Mouse (Mus musculus): Measurements from ENCODE around the gene Ntrk3. TPM values are rescaled to one million over a fixed set of nuclear protein-coding genes. Genes with fewer than 3 reads are reported as not detected.

Ntrk3 gene
- polyA plus RNA-seq, 1 experiment from 2014 or later = 3.8 TPM

DNA sequence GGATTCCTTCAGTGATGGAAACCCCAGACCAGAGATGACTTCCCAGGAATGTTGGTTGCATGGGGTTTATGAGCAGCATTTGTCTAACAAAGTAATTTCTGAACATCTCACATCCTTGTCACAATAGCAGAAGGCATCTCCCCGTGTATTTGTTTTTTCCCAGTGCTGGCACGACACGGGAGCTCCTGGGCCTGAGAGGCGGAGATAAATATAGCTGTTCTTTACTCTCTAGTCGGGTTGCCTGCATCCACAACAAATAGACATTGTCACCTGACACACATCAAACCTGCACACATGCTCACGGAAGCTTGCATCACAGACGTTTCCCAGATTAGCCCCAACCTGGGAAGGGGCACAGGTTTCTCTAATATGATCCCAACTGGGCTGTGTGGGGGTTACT, 30.1 kb downstream of the Ntrk3 start:
- Histone ChIP-seq H3K27ac (no peak overlapping the region), H3K4me1 (no peaks in the 10 kb centered on the region), H3K9me3 (no peaks in the 10 kb centered on the region), H3K27me3 (ENCODE audit: poor library complexity, severe bottlenecking) (no peaks in the 10 kb centered on the region), H3K4me3 (no peak overlapping the region), H3K36me3 (replicated peaks) (no peaks in the 10 kb centered on the region)
- 81% methylated on average over 7 of the region's 7 CpGs for WGBS
- DNase-seq (ENCODE audit: extremely low spot score, low spot score) = no peak

DNA sequence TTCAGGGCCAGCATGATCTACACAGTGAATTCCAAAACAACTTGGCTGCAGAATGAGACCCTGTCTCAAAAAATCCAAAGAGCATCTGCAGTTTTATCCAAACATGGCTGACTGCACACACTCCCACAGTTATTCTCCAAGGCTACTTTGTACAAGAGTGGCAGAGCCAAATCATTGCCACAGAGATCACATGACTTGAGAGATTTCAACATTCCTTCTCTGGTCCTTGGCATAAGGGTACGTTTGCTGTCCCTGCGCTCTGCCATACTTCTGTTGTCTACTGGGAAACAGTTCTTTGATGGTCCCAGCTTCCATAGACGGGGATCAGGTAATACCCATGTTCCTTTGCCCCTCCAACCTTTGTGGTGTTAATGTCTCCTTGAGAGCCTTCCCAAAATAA, 30.7 kb downstream of the Ntrk3 start:
- Histone ChIP-seq H3K4me3 (no peak overlapping the region), H3K9me3 (no peaks in the 10 kb centered on the region), H3K27me3 (ENCODE audit: poor library complexity, severe bottlenecking) (no peaks in the 10 kb centered on the region), H3K27ac (no peak overlapping the region), H3K4me1 (no peaks in the 10 kb centered on the region), H3K36me3 (replicated peaks) (no peaks in the 10 kb centered on the region)
- DNase-seq (ENCODE audit: extremely low spot score, low spot score) = no peak
- 78% methylated on average over 3 of the region's 3 CpGs for WGBS

DNA sequence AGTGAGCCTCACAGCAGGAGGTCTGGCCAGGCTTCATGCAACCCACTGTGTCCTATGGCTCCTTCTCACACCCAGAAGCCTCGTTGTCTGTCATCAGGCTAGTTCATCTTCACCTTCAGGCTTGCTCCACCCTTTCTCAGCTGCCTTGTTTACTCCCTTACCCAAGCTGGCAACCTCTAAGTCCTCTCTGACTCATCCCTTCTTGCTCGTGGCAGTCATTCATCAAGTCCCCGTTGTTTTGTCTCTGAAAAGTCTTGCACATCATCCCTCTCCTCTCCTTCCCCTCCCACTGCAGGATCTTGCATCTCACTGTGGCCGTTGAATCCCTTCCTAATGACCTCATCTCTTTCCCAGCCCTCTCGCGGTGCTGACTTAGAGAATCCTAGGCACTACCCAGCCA, 35.1 kb downstream of the Ntrk3 start:
- Histone ChIP-seq H3K9me3 (no peaks in the 10 kb centered on the region), H3K27me3 (ENCODE audit: poor library complexity, severe bottlenecking) (no peaks in the 10 kb centered on the region), H3K36me3 (replicated peaks) (no peaks in the 10 kb centered on the region), H3K4me3 (no peak overlapping the region), H3K27ac (no peak overlapping the region), H3K4me1 (no peaks in the 10 kb centered on the region)
- no peak for DNase-seq (ENCODE audit: extremely low spot score, low spot score)
- WGBS = 79% methylated on average over 6 of the region's 6 CpGs

DNA sequence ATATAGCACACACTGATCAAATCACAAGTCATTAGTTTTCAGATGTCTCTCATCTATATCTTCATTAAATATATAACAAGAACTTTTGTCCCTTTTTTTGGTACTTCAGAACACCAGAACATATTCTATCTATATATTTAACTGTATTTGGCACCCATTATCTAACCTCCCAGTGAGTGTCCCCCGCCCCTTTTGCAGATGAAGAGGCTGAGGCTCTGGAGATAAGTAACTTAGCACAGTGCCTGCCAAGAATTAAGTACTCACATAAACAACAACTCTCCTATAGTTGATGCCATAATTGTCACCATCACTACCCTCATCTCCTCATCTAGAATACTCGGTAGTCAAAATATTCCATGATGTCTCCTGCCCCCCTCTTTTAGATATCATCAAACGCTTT, 42.6 kb downstream of the Ntrk3 start:
- Histone ChIP-seq H3K36me3 (replicated peaks) (no peaks in the 10 kb centered on the region), H3K9me3 (no peaks in the 10 kb centered on the region), H3K27me3 (ENCODE audit: poor library complexity, severe bottlenecking) (no peaks in the 10 kb centered on the region), H3K27ac (no peak overlapping the region), H3K4me3 (no peak overlapping the region), H3K4me1 (no peaks in the 10 kb centered on the region)
- 92% methylated on average over 3 of the region's 3 CpGs for WGBS
- DNase-seq (ENCODE audit: extremely low spot score, low spot score) = no peak

GRCm38 (mm10) chr7:78693148-78693547, 44.7 kb downstream of the Ntrk3 start:
- no peak for DNase-seq (ENCODE audit: extremely low spot score, low spot score)
- Histone ChIP-seq H3K36me3 (replicated peaks) (no peaks in the 10 kb centered on the region), H3K27me3 (ENCODE audit: poor library complexity, severe bottlenecking) (no peaks in the 10 kb centered on the region), H3K4me3 (no peak overlapping the region), H3K27ac (no peak overlapping the region), H3K9me3 (no peaks in the 10 kb centered on the region), H3K4me1 (no peaks in the 10 kb centered on the region)
- WGBS = 74% methylated on average over 1 of the region's 1 CpGs

DNA sequence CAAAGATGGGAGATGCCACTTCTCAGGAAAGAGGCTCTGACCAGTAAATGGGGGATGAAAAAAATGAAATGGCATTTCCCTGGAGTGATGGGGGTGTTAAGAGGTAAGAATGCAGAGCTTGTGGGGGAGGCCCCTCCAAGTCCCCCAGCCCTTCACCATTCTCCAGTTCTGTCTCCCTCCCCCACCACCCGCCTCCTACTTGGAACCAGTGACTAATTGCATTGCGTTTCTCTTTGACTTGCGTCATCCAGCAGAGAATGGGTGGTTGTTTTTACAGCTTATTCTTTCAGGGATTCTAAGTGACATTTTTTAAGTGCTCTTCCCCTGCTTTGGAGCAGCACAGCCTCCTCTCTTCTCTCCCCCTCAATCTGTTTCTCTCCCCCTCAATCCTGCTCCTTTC, 46.9 kb downstream of the Ntrk3 start:
- no peak for DNase-seq (ENCODE audit: extremely low spot score, low spot score)
- no peak overlapping the region for H3K4me3 ChIP-seq
- H3K27ac ChIP-seq = no peak overlapping the region
- no peaks in the 10 kb centered on the region for H3K4me1 ChIP-seq
- H3K36me3 ChIP-seq (replicated peaks) = no peaks in the 10 kb centered on the region
- no peaks in the 10 kb centered on the region for H3K27me3 ChIP-seq (ENCODE audit: poor library complexity, severe bottlenecking)
- no peaks in the 10 kb centered on the region for H3K9me3 ChIP-seq
- 55% methylated on average over 3 of the region's 3 CpGs for WGBS

- Histone ChIP-seq H3K36me3 (replicated peaks) (no peaks in the 10 kb centered on the region), H3K27ac (no peak overlapping the region), H3K4me1 (no peaks in the 10 kb centered on the region), H3K9me3 (no peaks in the 10 kb centered on the region), H3K27me3 (ENCODE audit: poor library complexity, severe bottlenecking) (no peaks in the 10 kb centered on the region), H3K4me3 (no peak overlapping the region)
- DNase-seq (ENCODE audit: extremely low spot score, low spot score) = no peak
- 80% methylated on average over 6 of the region's 6 CpGs for WGBS
Measured at GRCm38 (mm10) chr7:78684943-78685342, 52.9 kb downstream of the Ntrk3 start.

DNA sequence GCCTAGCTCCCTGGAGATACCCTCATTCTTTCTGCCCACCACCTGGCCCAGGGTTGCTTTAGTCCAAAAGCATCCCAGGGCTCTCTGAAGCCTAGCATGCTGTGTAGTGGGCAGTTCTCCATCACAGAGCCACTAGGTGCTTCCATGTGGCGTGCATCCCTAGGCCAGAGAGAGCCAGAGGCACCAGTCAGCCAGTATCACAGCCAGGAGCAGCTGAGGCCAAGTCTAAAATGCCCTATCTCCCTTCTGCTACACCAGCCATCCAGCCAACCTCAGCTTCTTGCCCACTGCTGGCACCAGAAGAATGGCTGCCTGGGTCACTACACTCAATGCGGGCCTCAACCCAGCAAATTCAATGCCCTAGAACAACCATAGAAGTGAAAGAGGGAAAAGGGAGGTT, 56.9 kb downstream of the Ntrk3 start:
- no peak for DNase-seq (ENCODE audit: extremely low spot score, low spot score)

GRCm38 (mm10) chr7:78669407-78669806, 68.4 kb downstream of the Ntrk3 start:
- DNase-seq (ENCODE audit: extremely low spot score, low spot score) = no peak
- 93% methylated on average over 16 of the region's 16 CpGs for WGBS
- no peak overlapping the region for H3K27ac ChIP-seq
- no peaks in the 10 kb centered on the region for H3K36me3 ChIP-seq (replicated peaks)
- no peak overlapping the region for H3K4me3 ChIP-seq
- no peaks in the 10 kb centered on the region for H3K4me1 ChIP-seq
- H3K27me3 ChIP-seq (ENCODE audit: poor library complexity, severe bottlenecking) = no peaks in the 10 kb centered on the region
- no peaks in the 10 kb centered on the region for H3K9me3 ChIP-seq

More for the DNA sequence above, 56.9 kb downstream of the Ntrk3 start:
- H3K36me3 ChIP-seq (replicated peaks) = no peaks in the 10 kb centered on the region
- WGBS = 88% methylated on average over 2 of the region's 2 CpGs
- H3K27ac ChIP-seq = no peak overlapping the region
- no peaks in the 10 kb centered on the region for H3K9me3 ChIP-seq
- no peak overlapping the region for H3K4me3 ChIP-seq
- no peaks in the 10 kb centered on the region for H3K4me1 ChIP-seq
- no peaks in the 10 kb centered on the region for H3K27me3 ChIP-seq (ENCODE audit: poor library complexity, severe bottlenecking)

GRCm38 (mm10) chr7:78668916-78669315, 68.9 kb downstream of the Ntrk3 start:
- WGBS = 95% methylated on average over 6 of the region's 6 CpGs
- Histone ChIP-seq H3K36me3 (replicated peaks) (no peaks in the 10 kb centered on the region), H3K27ac (no peak overlapping the region), H3K27me3 (ENCODE audit: poor library complexity, severe bottlenecking) (no peaks in the 10 kb centered on the region), H3K4me3 (no peak overlapping the region), H3K9me3 (no peaks in the 10 kb centered on the region), H3K4me1 (no peaks in the 10 kb centered on the region)
- no peak for DNase-seq (ENCODE audit: extremely low spot score, low spot score)

GRCm38 (mm10) chr7:78668003-78668635, 69.7 kb downstream of the Ntrk3 start:
- DNase-seq (ENCODE audit: extremely low spot score, low spot score) = no peak
- WGBS = 91% methylated on average over 6 of the region's 6 CpGs
- Histone ChIP-seq H3K9me3 (no peaks in the 10 kb centered on the region), H3K4me3 (no peak overlapping the region), H3K36me3 (replicated peaks) (no peaks in the 10 kb centered on the region), H3K4me1 (no peaks in the 10 kb centered on the region), H3K27ac (no peak overlapping the region), H3K27me3 (ENCODE audit: poor library complexity, severe bottlenecking) (no peaks in the 10 kb centered on the region)

DNA sequence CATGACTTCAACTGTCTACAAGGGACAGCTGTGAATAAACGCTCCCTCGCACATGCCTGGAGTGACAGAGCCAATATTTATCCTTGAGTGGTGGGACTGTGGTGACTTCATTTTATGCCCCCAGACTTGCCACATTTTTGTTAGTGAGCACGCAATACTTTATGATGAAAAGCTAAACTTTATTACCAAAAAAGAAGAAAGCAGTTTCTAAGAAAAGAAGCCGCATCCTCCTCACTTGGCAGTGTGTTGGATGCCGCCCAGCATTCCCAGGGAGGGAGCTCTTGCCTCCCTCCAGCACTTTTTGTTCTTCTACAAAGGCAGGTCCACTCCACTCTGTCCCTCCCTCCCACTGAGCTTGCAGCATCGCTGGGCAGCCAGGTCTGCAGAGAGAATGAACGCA, 77.0 kb downstream of the Ntrk3 start:
- Histone ChIP-seq H3K36me3 (replicated peaks) (no peaks in the 10 kb centered on the region), H3K4me3 (no peak overlapping the region), H3K4me1 (peaks cover 8% of the 10 kb centered on the region; the same call in 1 of the 2 replicates), H3K27me3 (ENCODE audit: poor library complexity, severe bottlenecking) (no peaks in the 10 kb centered on the region), H3K9me3 (no peaks in the 10 kb centered on the region), H3K27ac (no peak overlapping the region)
- 64% methylated on average over 7 of the region's 7 CpGs for WGBS
- no peak for DNase-seq (ENCODE audit: extremely low spot score, low spot score)

DNA sequence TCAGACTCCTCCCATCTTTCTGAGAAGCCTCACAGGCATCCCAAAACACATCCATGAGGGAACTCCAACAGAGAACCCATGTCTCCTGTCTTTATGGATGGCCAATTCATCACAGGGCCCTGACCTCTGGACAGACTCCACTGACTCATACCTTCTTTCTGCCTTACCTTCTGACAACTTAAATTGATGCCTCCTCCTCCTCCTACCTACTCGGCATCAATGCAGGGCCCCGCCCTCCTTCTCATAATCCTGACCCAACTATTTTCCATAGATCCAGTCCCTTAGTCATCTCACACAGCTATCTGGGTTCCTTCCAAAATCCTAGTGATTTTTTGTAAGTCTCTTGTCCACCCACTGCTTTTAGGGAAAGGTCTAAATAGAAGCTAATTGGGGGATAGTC, 78.0 kb downstream of the Ntrk3 start:
- no peaks in the 10 kb centered on the region for H3K27me3 ChIP-seq (ENCODE audit: poor library complexity, severe bottlenecking)
- no peaks in the 10 kb centered on the region for H3K36me3 ChIP-seq (replicated peaks)
- H3K9me3 ChIP-seq = no peaks in the 10 kb centered on the region
- DNase-seq (ENCODE audit: extremely low spot score, low spot score) = no peak
- H3K4me1 ChIP-seq = peaks cover 8% of the 10 kb centered on the region; the same call in 1 of the 2 replicates
- WGBS = 93% methylated on average over 2 of the region's 2 CpGs
- H3K4me3 ChIP-seq = no peak overlapping the region
- no peak overlapping the region for H3K27ac ChIP-seq

GRCm38 (mm10) chr7:78658026-78658425, 79.8 kb downstream of the Ntrk3 start:
- Histone ChIP-seq H3K4me3 (no peak overlapping the region), H3K4me1 (peaks cover 8% of the 10 kb centered on the region; the same call in 1 of the 2 replicates), H3K9me3 (no peaks in the 10 kb centered on the region), H3K27ac (no peak overlapping the region), H3K27me3 (ENCODE audit: poor library complexity, severe bottlenecking) (no peaks in the 10 kb centered on the region), H3K36me3 (replicated peaks) (no peaks in the 10 kb centered on the region)
- 59% methylated on average over 10 of the region's 10 CpGs for WGBS
- DNase-seq (ENCODE audit: extremely low spot score, low spot score) = no peak
